Mouse (Mus musculus) MEL (cell line): ENCODE results near the gene Uhrf1bp1l. TPM values are rescaled to one million over a fixed set of nuclear protein-coding genes. Genes with fewer than 3 reads are reported as not detected.

ENCODE experiments used
- DNase-seq: peaks from one replicate; pipeline ENCODE4 v3.0.0; 2011; ENCODE audit warnings: low read depth, low spot score
- H3K27ac ChIP-seq: 2 replicates; pipeline ENCODE4 v1.5.1; 2012; ENCODE audit warnings: low read depth, mild to moderate bottlenecking, control low read depth, low read length, moderate library complexity; ENCODE audit not compliant: control insufficient read depth
- H3K27me3 ChIP-seq, 2 experiments: fragments of 150-350 bp in 1 of 2; sonication (generic) in 1 of 2; 2 replicates each; pipeline ENCODE4 v1.6.1; 2012; ENCODE audit warnings: low read length in 2 of 2, mild to moderate bottlenecking in 2 of 2, improper control_type of control experiment in 1 of 2, moderate library complexity in 1 of 2; ENCODE audit not compliant: insufficient read depth in 2 of 2, control insufficient read depth in 1 of 2
- H3K36me3 ChIP-seq, 2 experiments: 2 replicates each; pipeline ENCODE4 v1.6.1; 2012 to 2014; ENCODE audit warnings: low read length in 2 of 2, improper control_type of control experiment in 1 of 2, inconsistent platforms in 1 of 2, mild to moderate bottlenecking in 1 of 2; ENCODE audit not compliant: insufficient read depth in 2 of 2, control insufficient read depth in 1 of 2
- H3K4me1 ChIP-seq, 2 experiments: fragments of 150-350 bp in 1 of 2; sonication (generic) in 1 of 2; 2 replicates each; pipeline ENCODE4 v1.6.1; 2012; ENCODE audit warnings: low read length in 2 of 2, improper control_type of control experiment in 1 of 2, mild to moderate bottlenecking in 1 of 2; ENCODE audit not compliant: insufficient read depth in 2 of 2, control insufficient read depth in 1 of 2
- H3K4me3 ChIP-seq, 2 experiments: fragments of 150-350 bp in 1 of 2; sonication (generic) in 1 of 2; 2 replicates each; pipeline ENCODE4 v1.5.1; 2012; ENCODE audit warnings: low read depth in 2 of 2, low read length in 2 of 2, mild to moderate bottlenecking in 2 of 2, moderate library complexity in 2 of 2, control low read depth in 1 of 2, improper control_type of control experiment in 1 of 2; ENCODE audit not compliant: control insufficient read depth in 1 of 2, insufficient read depth in 1 of 2
- H3K79me2 ChIP-seq: 2 replicates; pipeline ENCODE4 v1.6.1; 2012; ENCODE audit warnings: mild to moderate bottlenecking, low read length, moderate library complexity; ENCODE audit not compliant: control insufficient read depth, poor library complexity, insufficient read depth
- H3K9ac ChIP-seq: 2 replicates; pipeline ENCODE4 v1.6.1; 2012; ENCODE audit warnings: low read depth, mild to moderate bottlenecking, control low read depth, low read length, moderate library complexity; ENCODE audit not compliant: control insufficient read depth, poor library complexity, severe bottlenecking
- H3K9me3 ChIP-seq: fragments of 150-350 bp; sonication (generic); replicated peaks from 2 replicates; pipeline ENCODE4 v1.6.1; 2012; ENCODE audit warnings: mild to moderate bottlenecking, low read length, improper control_type of control experiment, moderate library complexity; ENCODE audit not compliant: insufficient read depth
- CHD2 ChIP-seq: IDR thresholded peaks from 2 replicates; pipeline ENCODE4 v1.6.1; 2011; ENCODE audit warnings: low read length, improper control_type of control experiment
- CTCF ChIP-seq, 3 experiments: IDR thresholded peaks in 2 of 3; conservative IDR thresholded peaks in 1 of 3; 2 replicates each; pipeline ENCODE4 v1.5.1; 2011 to 2012; ENCODE audit warnings: low read length in 3 of 3, low read depth in 2 of 3, mild to moderate bottlenecking in 2 of 3, improper control_type of control experiment in 1 of 3, inconsistent platforms in 1 of 3, mixed read lengths in 1 of 3, moderate library complexity in 1 of 3; ENCODE audit not compliant: control insufficient read depth in 1 of 3, insufficient read depth in 1 of 3, poor library complexity in 1 of 3, severe bottlenecking in 1 of 3
- ELF1 ChIP-seq: IDR thresholded peaks from 2 replicates; pipeline ENCODE4 v1.6.1; 2014; ENCODE audit warnings: low read depth, mild to moderate bottlenecking, inconsistent platforms, low read length, improper control_type of control experiment, moderate library complexity
- EP300 ChIP-seq, 2 experiments: IDR thresholded peaks; 2 replicates each; pipeline ENCODE4 v1.6.1; 2011; ENCODE audit warnings: improper control_type of control experiment in 2 of 2, low read length in 2 of 2, low read depth in 1 of 2, mild to moderate bottlenecking in 1 of 2
- ETS1 ChIP-seq: IDR thresholded peaks from 2 replicates; pipeline ENCODE4 v1.6.1; 2012; ENCODE audit warnings: low read depth, mild to moderate bottlenecking, inconsistent platforms, low read length, improper control_type of control experiment, moderate library complexity
- GABPA ChIP-seq: IDR thresholded peaks from 2 replicates; pipeline ENCODE4 v1.6.1; 2012; ENCODE audit warnings: low read depth, mild to moderate bottlenecking, inconsistent platforms, low read length, improper control_type of control experiment, moderate library complexity
- HCFC1 ChIP-seq: IDR thresholded peaks from 2 replicates; pipeline ENCODE4 v1.6.1; 2012; ENCODE audit warnings: low read depth, mild to moderate bottlenecking, inconsistent platforms, low read length, improper control_type of control experiment, moderate library complexity
- JUND ChIP-seq: IDR thresholded peaks from 2 replicates; pipeline ENCODE4 v1.6.1; 2011; ENCODE audit warnings: low read depth, mild to moderate bottlenecking, improper control_type of control experiment, low read length
- MEF2A ChIP-seq: IDR thresholded peaks from 2 replicates; pipeline ENCODE4 v1.6.1; 2014; ENCODE audit warnings: low read depth, mild to moderate bottlenecking, inconsistent platforms, low read length, improper control_type of control experiment; ENCODE audit not compliant: poor library complexity, insufficient replicate concordance, severe bottlenecking; ENCODE audit errors: extremely low read depth
- MXI1 ChIP-seq: IDR thresholded peaks from 2 replicates; pipeline ENCODE4 v1.6.1; 2011; ENCODE audit warnings: mild to moderate bottlenecking, low read depth, low read length, improper control_type of control experiment
- MYB ChIP-seq: IDR thresholded peaks from 2 replicates; pipeline ENCODE4 v1.6.1; 2011; ENCODE audit warnings: mild to moderate bottlenecking, low read depth, low read length, improper control_type of control experiment
- NELFE ChIP-seq: IDR thresholded peaks from 2 replicates; pipeline ENCODE4 v1.6.1; 2011; ENCODE audit warnings: low read depth, low read length, improper control_type of control experiment
- POLR2AphosphoS5 ChIP-seq: IDR thresholded peaks from 2 replicates; pipeline ENCODE4 v1.6.1; 2012; ENCODE audit warnings: low read depth, borderline replicate concordance, mild to moderate bottlenecking, inconsistent platforms, low read length, moderate library complexity, mixed read lengths
- SMC3 ChIP-seq: IDR thresholded peaks from 2 replicates; pipeline ENCODE4 v1.6.1; 2011; ENCODE audit warnings: low read depth, low read length, improper control_type of control experiment
- USF1 ChIP-seq: IDR thresholded peaks from 2 replicates; pipeline ENCODE4 v1.6.1; 2014; ENCODE audit warnings: low read depth, mild to moderate bottlenecking, inconsistent platforms, low read length, improper control_type of control experiment, moderate library complexity
- USF2 ChIP-seq, 2 experiments: IDR thresholded peaks; 2 replicates each; pipeline ENCODE4 v1.6.1; 2011 to 2012; ENCODE audit warnings: improper control_type of control experiment in 2 of 2, low read length in 2 of 2, borderline replicate concordance in 1 of 2, inconsistent platforms in 1 of 2, low read depth in 1 of 2, mild to moderate bottlenecking in 1 of 2; ENCODE audit not compliant: insufficient read depth in 1 of 2
- ZKSCAN1 ChIP-seq: IDR thresholded peaks from 2 replicates; pipeline ENCODE4 v1.6.1; 2012; ENCODE audit warnings: low read depth, mild to moderate bottlenecking, inconsistent platforms, low read length, improper control_type of control experiment, moderate library complexity
- ZMIZ1 ChIP-seq: IDR thresholded peaks from 2 replicates; pipeline ENCODE4 v1.6.1; 2012; ENCODE audit warnings: low read depth, mild to moderate bottlenecking, inconsistent platforms, low read length, improper control_type of control experiment, moderate library complexity
- polyA plus RNA-seq, 2 experiments: library from polyadenylated mRNA; stranded (reverse) in 1 of 2; unstranded in 1 of 2; fragments of >175 nt in 1 of 2; fragments of >200 nt in 1 of 2; gene quantifications; 2 replicates each; pipeline versions ENCODE4 v1.2.1 to v1.2.4; 2012; ENCODE audit warnings: low replicate concordance in 2 of 2, low read depth in 1 of 2; ENCODE audit not compliant: insufficient read length in 2 of 2, insufficient read depth in 1 of 2, missing spikeins in 1 of 2
- total RNA-seq: library from RNA; depleted of rRNA; stranded (reverse); fragments of 300-350 nt; gene quantifications from 2 replicates; pipeline ENCODE4 v1.2.3, GENCODE M21; 2012

Uhrf1bp1l gene
- total and polyA plus RNA-seq, 3 experiments: 23.7 to 44.8 (median 26.0) TPM

DNA sequence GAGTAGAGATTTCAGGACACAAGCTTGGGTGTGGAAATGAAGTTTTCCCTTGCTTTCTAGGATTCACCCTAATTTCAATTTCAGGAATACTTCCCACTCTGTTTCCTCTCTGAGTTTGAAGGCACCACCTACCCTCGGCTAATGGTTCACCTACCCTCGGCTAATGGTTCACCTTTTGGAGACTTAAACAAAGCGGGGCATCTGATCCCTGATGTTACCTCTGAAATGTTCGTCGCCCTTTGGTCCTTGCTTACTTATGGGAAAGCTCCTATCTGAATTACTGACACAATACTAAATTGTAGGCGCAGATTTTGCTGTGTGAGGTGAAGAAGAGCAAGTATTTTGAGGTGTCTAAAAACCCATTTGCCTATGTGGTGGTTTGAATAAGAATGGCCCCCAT lies 106.2 kb downstream of the Uhrf1bp1l start:
- Histone ChIP-seq H3K4me3 (no peak overlapping the region), H3K27me3 (no peaks in the 10 kb centered on the region), H3K4me1 (no peaks in the 10 kb centered on the region), H3K36me3 (no peaks in the 10 kb centered on the region), H3K79me2 (no peaks in the 10 kb centered on the region), H3K9ac (no peak overlapping the region), H3K9me3 (no peaks in the 10 kb centered on the region), H3K27ac (no peak overlapping the region)
- no peak for DNase-seq
- TF ChIP-seq MEF2A: no peak
- no peak for TF ChIP-seq GABPA
- TF ChIP-seq CTCF (IDR thresholded peaks at IDR 0.05 in 2 of 3, conservative IDR thresholded peaks at IDR 0.05 in 1 of 3; ENCODE audit: control insufficient read depth in 1 of 3, insufficient read depth in 1 of 3, low read depth in 2 of 3, low read length in 3 of 3, poor library complexity in 1 of 3, severe bottlenecking in 1 of 3): no peak
- no peak for TF ChIP-seq ELF1
- no peak for TF ChIP-seq ZKSCAN1
- TF ChIP-seq MYB: no peak
- TF ChIP-seq CHD2: no peak
- no peak for TF ChIP-seq HCFC1
- no peak for TF ChIP-seq MXI1
- no peak for TF ChIP-seq USF2 (IDR thresholded peaks at IDR 0.05; ENCODE audit: borderline replicate concordance in 1 of 2, insufficient read depth in 1 of 2, low read depth in 1 of 2, low read length in 2 of 2)
- TF ChIP-seq ETS1: no peak
- TF ChIP-seq JUND: no peak
- no peak for TF ChIP-seq POLR2AphosphoS5
- TF ChIP-seq, all 39 proteins: peak for 0

DNA sequence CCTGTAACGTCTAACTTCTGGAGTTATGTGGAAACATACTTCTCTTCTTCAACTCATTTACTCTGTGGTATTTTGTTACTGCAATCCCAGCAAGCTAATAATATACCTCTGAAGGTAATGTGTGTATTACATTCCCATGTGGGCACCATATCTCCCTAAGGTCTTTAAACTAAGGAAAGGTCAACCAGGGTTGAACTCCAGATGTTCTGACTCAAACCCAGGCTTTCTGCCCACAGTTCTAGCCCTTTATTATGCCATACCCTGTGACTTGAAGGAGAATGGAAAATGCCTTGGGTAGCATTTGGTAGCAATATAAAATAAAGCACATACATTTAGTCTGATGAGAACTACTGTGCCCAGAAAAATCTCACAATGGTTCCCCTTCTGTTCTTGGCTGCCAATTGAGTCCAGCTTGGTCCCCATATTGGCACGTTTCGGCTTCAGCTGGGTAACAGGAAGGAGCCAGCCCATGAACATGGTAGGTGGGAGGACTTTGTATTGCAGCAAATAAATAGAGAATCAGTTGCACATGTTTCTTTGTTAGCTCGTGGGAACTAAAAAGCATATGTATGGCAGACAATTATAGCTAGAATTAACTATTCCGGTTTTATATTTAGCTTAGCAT lies 110.6 kb downstream of the Uhrf1bp1l start:
- Histone ChIP-seq H3K27me3 (no peaks in the 10 kb centered on the region), H3K9me3 (no peaks in the 10 kb centered on the region), H3K79me2 (no peaks in the 10 kb centered on the region), H3K36me3 (no peaks in the 10 kb centered on the region), H3K27ac (no peak overlapping the region), H3K4me3 (no peak overlapping the region), H3K9ac (no peak overlapping the region), H3K4me1 (no peaks in the 10 kb centered on the region)
- DNase-seq: no peak
- TF ChIP-seq NELFE: no peak
- no peak for TF ChIP-seq MEF2A
- no peak for TF ChIP-seq USF1
- TF ChIP-seq EP300 (IDR thresholded peaks at IDR 0.05; ENCODE audit: low read depth in 1 of 2, low read length in 2 of 2): no peak
- no peak for TF ChIP-seq SMC3
- TF ChIP-seq ETS1: no peak
- TF ChIP-seq ZMIZ1: no peak
